Mouse (Mus musculus) lung, postnatal 25 days (tissue): ENCODE results near the gene Ang2.

Source experiments
- DNase-seq: peaks from one replicate; pipeline ENCODE4 v3.0.0; 2022; ENCODE audit warnings: low spot score

Ang2 gene

GRCm38 (mm10) chr14:51150206-51150831, 48.6 kb downstream of the Ang2 start:
- no peak for DNase-seq

- DNase-seq: no peak
These were observed 49.8 kb downstream of the Ang2 start for GRCm38 (mm10) chr14:51149164-51149563.

- no peak for DNase-seq
These were observed 50.9 kb downstream of the Ang2 start for GRCm38 (mm10) chr14:51148006-51148405.

- DNase-seq: no peak
These were observed 52.3 kb downstream of the Ang2 start, which contains the start of gene Rnase1 for GRCm38 (mm10) chr14:51146685-51147084. Gene Rnase1, minus strand, starts transcription at chr14:51146785.

DNA sequence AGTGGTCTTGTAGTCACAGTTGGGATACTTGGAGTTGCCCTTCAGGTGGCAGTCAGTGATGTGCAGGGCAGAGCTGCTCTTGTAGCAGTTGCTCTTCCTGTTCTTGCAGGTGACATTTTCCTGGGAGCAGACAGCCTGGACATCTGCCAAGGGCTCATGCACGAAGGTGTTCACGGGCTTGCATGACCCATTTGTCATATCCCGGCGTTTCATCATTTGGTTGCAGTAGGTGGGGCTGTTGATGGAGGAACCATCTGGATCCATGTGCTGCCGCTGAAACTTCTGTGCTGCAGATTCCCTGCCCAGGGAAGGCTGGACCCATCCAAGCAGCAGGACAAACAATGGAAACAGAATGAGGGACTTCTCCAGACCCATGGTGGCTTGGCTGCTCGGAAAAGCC, 53.4 kb downstream of the Ang2 start:
- DNase-seq: no peak
